Mouse (Mus musculus) MEL-GATA-1-ER (cell line): Measurements from ENCODE around the gene Dnah1.
A peak's percentile ranks its signal among the peaks of the same experiment; 100 is the strongest.

Source experiments
- DNase-seq: peaks from one replicate; pipeline ENCODE4 v3.0.0-alpha.2; 2012; ENCODE audit warnings: low read depth; ENCODE audit errors: extremely low read depth

The Dnah1 gene

GRCm38 (mm10) chr14:31323849-31324792 is at the start of gene Dnah1:
Dnah1 (minus strand) TSS chr14:31323896.
- peak; percentile 63 for DNase-seq

- DNase-seq = no peak
Observed at GRCm38 (mm10) chr14:31369377-31369776, 45.7 kb upstream of the Dnah1 start.

- DNase-seq = no peak
Observed at GRCm38 (mm10) chr14:31367951-31368350, 44.3 kb upstream of the Dnah1 start.

- peak; percentile 34 for DNase-seq
Observed at GRCm38 (mm10) chr14:31365350-31365749, 41.7 kb upstream of the Dnah1 start.

GRCm38 (mm10) chr14:31364589-31364988 is 40.9 kb upstream of the Dnah1 start:
- DNase-seq = peak; percentile 79

- DNase-seq = no peak
Observed at GRCm38 (mm10) chr14:31362236-31362635, 38.5 kb upstream of the Dnah1 start.

GRCm38 (mm10) chr14:31345367-31345766 is 21.7 kb upstream of the Dnah1 start:
- no peak for DNase-seq

GRCm38 (mm10) chr14:31343241-31343640 is 19.5 kb upstream of the Dnah1 start:
- DNase-seq = no peak

- no peak for DNase-seq
Observed at GRCm38 (mm10) chr14:31337947-31338346, 14.3 kb upstream of the Dnah1 start.

GRCm38 (mm10) chr14:31337406-31337805 is 13.7 kb upstream of the Dnah1 start:
- DNase-seq = peak; percentile 83

- peak; percentile 93 for DNase-seq
Observed at GRCm38 (mm10) chr14:31336369-31337155, 12.9 kb upstream of the Dnah1 start, which contains the start of gene Capn7. Capn7 (plus strand) TSS chr14:31336638.

GRCm38 (mm10) chr14:31335765-31336164 is 12.1 kb upstream of the Dnah1 start:
- DNase-seq = no peak

- no peak for DNase-seq
Observed at GRCm38 (mm10) chr14:31330957-31331356, 7.3 kb upstream of the Dnah1 start.

- DNase-seq = no peak
Observed at GRCm38 (mm10) chr14:31329741-31330140, 6.0 kb upstream of the Dnah1 start.

- DNase-seq = no peak
Observed at GRCm38 (mm10) chr14:31327681-31328080, 4.0 kb upstream of the Dnah1 start.

GRCm38 (mm10) chr14:31327196-31327595 is 3.5 kb upstream of the Dnah1 start:
- no peak for DNase-seq

GRCm38 (mm10) chr14:31326770-31327169 is 3.1 kb upstream of the Dnah1 start:
- DNase-seq = no peak

GRCm38 (mm10) chr14:31325551-31325950 is 1.9 kb upstream of the Dnah1 start:
- DNase-seq = no peak

- peak; percentile 73 for DNase-seq
Observed at GRCm38 (mm10) chr14:31324851-31325250, 1.2 kb upstream of the Dnah1 start.

GRCm38 (mm10) chr14:31323189-31323588 is 507 bp downstream of the Dnah1 start:
- DNase-seq = no peak

- no peak for DNase-seq
Observed at GRCm38 (mm10) chr14:31322191-31322590, 1.5 kb downstream of the Dnah1 start.

- no peak for DNase-seq
Observed at GRCm38 (mm10) chr14:31321181-31321580, 2.5 kb downstream of the Dnah1 start.
